Mouse (Mus musculus): ENCODE data around the gene Olfr904. TPM values are rescaled to one million over a fixed set of nuclear protein-coding genes. Genes with fewer than 3 reads are reported as not detected.
"Not testable (repeated sequence)": the region's sequence is repeated elsewhere in the genome, so short reads cannot be mapped to it uniquely, and the experiment has no call there.

Olfr904 gene
- 0.12 TPM in 2 replicates for total RNA-seq (2017)

- ATAC-seq (ENCODE audit: extremely low read depth, insufficient number of reproducible peaks, low FRiP score, poor library complexity, severe bottlenecking) = no peak
These were observed at the start of gene Olfr904 for GRCm38 (mm10) chr9:38462844-38463243. Gene Olfr904 (plus strand): TSS chr9:38463144.

DNA sequence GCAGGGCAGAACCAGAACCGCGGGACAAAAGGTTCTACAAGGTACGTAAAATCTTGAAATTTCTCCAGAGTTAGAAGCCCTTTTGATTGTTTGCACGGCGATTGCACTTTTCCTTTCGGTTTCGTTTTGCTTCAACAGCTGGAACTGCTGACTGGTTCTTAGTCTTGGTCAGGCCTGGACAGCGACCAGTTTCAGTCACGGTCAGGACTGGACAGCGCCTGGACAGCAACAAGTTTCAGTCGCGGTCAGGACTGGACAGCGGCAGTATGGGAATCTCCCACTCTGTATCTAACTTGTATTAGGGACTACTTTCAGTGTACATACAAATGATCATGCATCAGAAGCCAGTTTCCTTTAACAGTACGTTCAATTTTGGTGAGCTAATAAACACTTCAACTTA is 49.4 kb upstream of the Olfr904 start:
- not testable (repeated sequence) for ATAC-seq (ENCODE audit: extremely low read depth, insufficient number of reproducible peaks, low FRiP score, poor library complexity, severe bottlenecking)

DNA sequence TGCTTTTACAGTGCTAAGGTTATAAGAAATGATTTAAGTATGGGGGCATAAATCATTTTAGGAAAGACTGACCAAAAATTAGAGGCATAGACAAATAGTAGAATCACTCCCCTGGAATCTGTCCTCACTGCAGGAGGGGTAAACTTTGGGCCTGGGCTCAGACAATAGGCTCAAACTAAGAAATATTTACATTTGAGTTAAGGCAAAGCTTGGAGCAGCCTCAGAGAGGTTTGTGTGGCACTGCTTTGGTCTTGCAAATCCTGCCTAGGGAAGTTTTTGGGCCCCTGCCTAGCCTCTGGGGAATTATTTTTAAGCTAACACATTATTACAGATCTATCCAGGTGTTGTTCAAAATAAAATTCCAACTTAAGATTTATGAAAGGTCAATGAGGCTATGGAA is 39.1 kb upstream of the Olfr904 start:
- ATAC-seq (ENCODE audit: extremely low read depth, insufficient number of reproducible peaks, low FRiP score, poor library complexity, severe bottlenecking) = no peak

GRCm38 (mm10) chr9:38427026-38427425 is 35.9 kb upstream of the Olfr904 start:
- ATAC-seq (ENCODE audit: extremely low read depth, insufficient number of reproducible peaks, low FRiP score, poor library complexity, severe bottlenecking) = no peak

- ATAC-seq (ENCODE audit: extremely low read depth, insufficient number of reproducible peaks, low FRiP score, poor library complexity, severe bottlenecking) = no peak
These were observed 33.8 kb upstream of the Olfr904 start, which contains the start of gene Olfr901 for GRCm38 (mm10) chr9:38429155-38429554. Gene Olfr901 (plus strand): TSS chr9:38429455.

- ATAC-seq (ENCODE audit: extremely low read depth, insufficient number of reproducible peaks, low FRiP score, poor library complexity, severe bottlenecking) = no peak
These were observed 15.6 kb upstream of the Olfr904 start, which contains the start of gene Olfr902 for GRCm38 (mm10) chr9:38447352-38447751. Gene Olfr902 (plus strand): TSS chr9:38447652.

GRCm38 (mm10) chr9:38470807-38471206 is 7.9 kb downstream of the Olfr904 start, which contains the start of gene Olfr905:
Gene Olfr905 (plus strand): TSS chr9:38471107.
- no peak for ATAC-seq (ENCODE audit: extremely low read depth, insufficient number of reproducible peaks, low FRiP score, poor library complexity, severe bottlenecking)

DNA sequence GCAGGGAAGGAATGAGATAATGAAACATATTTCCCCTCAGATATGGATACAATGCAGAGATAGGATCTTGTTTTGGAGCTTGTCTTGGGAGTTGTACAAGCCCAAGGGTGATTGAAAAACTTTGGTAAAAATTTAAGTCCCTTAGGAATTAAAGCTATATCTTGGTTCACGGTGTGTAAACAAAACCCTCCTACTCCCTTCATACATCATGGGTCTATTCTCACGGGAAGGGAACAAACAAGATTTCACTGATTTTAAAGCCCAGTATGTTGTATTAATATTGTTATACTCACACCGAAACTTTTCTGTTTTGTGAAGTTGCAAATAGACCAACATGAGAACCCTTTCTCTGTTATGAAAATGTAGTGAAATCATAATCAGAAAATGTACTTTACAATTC is 23.8 kb downstream of the Olfr904 start, which contains the start of gene Olfr906:
TSS of gene Olfr906 (plus strand) at position 301 of the 400 bp plus-strand sequence.
- ATAC-seq (ENCODE audit: extremely low read depth, insufficient number of reproducible peaks, low FRiP score, poor library complexity, severe bottlenecking) = no peak

- no peak for ATAC-seq (ENCODE audit: extremely low read depth, insufficient number of reproducible peaks, low FRiP score, poor library complexity, severe bottlenecking)
These were observed 32.6 kb downstream of the Olfr904 start, which contains the start of gene Olfr907 for GRCm38 (mm10) chr9:38495501-38495900. Gene Olfr907 (plus strand): TSS chr9:38495801.

GRCm38 (mm10) chr9:38512353-38512752 is 49.4 kb downstream of the Olfr904 start:
- no peak for ATAC-seq (ENCODE audit: extremely low read depth, insufficient number of reproducible peaks, low FRiP score, poor library complexity, severe bottlenecking)

Other genes with a start within 250 kb of the Olfr904 start
- gene Olfr894, start 245.1 kb upstream of the Olfr904 start, total RNA-seq (2017) = not detected in 2 replicates
- gene Olfr143, start 210.4 kb upstream of the Olfr904 start, total RNA-seq (2017) = not detected in 2 replicates
- gene Olfr895, start 195.3 kb upstream of the Olfr904 start, total RNA-seq (2017) = not detected in 2 replicates
- not detected in 2 replicates for gene Olfr896-ps1, start 172.0 kb upstream of the Olfr904 start, total RNA-seq (2017)
- not detected in 2 replicates for gene Olfr25, start 134.1 kb upstream of the Olfr904 start, total RNA-seq (2017)
- gene Olfr898, start 114.7 kb upstream of the Olfr904 start, total RNA-seq (2017) = not detected in 2 replicates
- gene Olfr250, start 96.2 kb upstream of the Olfr904 start, total RNA-seq (2017) = not detected in 2 replicates
- gene Olfr251, start 86.1 kb upstream of the Olfr904 start, total RNA-seq (2017) = not detected in 2 replicates
- not detected in 2 replicates for gene Olfr147, start 61.4 kb upstream of the Olfr904 start, total RNA-seq (2017)
- not detected in 2 replicates for gene Olfr901, start 33.7 kb upstream of the Olfr904 start, total RNA-seq (2017)
- gene Olfr902, start 15.5 kb upstream of the Olfr904 start, total RNA-seq (2017) = not detected in 2 replicates
- gene Olfr905, start 8.0 kb downstream of the Olfr904 start, total RNA-seq (2017) = 0.25 TPM in 1 of 2 replicates, not detected in the other
- gene Olfr906, start 23.9 kb downstream of the Olfr904 start, total RNA-seq (2017) = not detected in 2 replicates
- not detected in 2 replicates for gene Olfr907, start 32.7 kb downstream of the Olfr904 start, total RNA-seq (2017)
- not detected in 2 replicates for gene Olfr911-ps1, start 58.4 kb downstream of the Olfr904 start, total RNA-seq (2017)
- not detected in 2 replicates for gene Olfr910, start 74.7 kb downstream of the Olfr904 start, total RNA-seq (2017)
- gene Olfr912, start 117.0 kb downstream of the Olfr904 start, total RNA-seq (2017) = 0.12 TPM in 1 of 2 replicates, not detected in the other
- not detected in 2 replicates for gene Olfr913, start 129.6 kb downstream of the Olfr904 start, total RNA-seq (2017)
- not detected in 2 replicates for gene Olfr914, start 142.0 kb downstream of the Olfr904 start, total RNA-seq (2017)
- not detected in 2 replicates for gene Olfr916, start 196.7 kb downstream of the Olfr904 start, total RNA-seq (2017)
- not detected in 2 replicates for gene Olfr917, start 202.7 kb downstream of the Olfr904 start, total RNA-seq (2017)
- not detected in 2 replicates for gene Olfr918, start 211.5 kb downstream of the Olfr904 start, total RNA-seq (2017)
- gene Olfr919, start 240.5 kb downstream of the Olfr904 start, total RNA-seq (2017) = not detected in 2 replicates

Data from neutrophil, adult 5-6 weeks (primary cell).